In the genomic region with DNA sequence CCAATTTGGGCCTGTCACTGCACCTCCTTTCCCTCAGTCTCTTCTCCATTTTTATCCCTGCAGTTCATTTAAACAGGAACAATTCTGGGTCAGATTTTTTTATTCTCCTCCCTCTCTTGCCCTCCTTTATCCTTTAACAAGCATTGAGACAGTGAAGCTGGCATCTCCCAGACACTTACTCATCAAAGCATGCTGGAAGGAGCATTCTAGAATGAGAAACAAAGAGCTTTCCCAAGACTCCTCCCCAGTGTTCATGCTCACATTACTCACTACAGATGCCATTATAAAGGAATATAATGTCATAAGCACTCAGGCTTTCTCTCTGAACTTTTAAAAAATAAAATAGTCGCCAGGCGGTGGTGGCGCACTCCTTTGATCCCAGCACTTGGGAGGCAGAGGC, we compare ENCODE assay signal across 15 mouse cellular contexts.
"Had no signal": no experiment of that assay in that cellular context is flagged by ENCODE, and none has a peak within 500 bp of the region (broad histone marks: within the 10 kb centered on the region; RNA-seq: fewer than 3 reads in every experiment).

No protein-coding gene starts in this region.

- ATAC-seq: hindbrain, postnatal 0 days; intestine, embryonic 16.5 days had no signal

- DNase-seq: gastrocnemius, adult 2 months; gastrocnemius, postnatal 10 days; gastrocnemius, postnatal 25 days; heart, adult 18-20 months; heart, postnatal 10 days; kidney, adult 11 months; kidney, adult 2 months; kidney, adult 9 months; kidney, postnatal 10 days; kidney, postnatal 25 days; kidney, postnatal 4 days; liver; liver, embryonic 13.5 days had no signal
